Mouse (Mus musculus) liver, postnatal 0 days (tissue): ENCODE measurements around the gene Srl.

Source experiments
- CTCF ChIP-seq: sonication (generic); IDR thresholded peaks from 2 replicates; pipeline ENCODE4 v1.5.1; 2016; ENCODE audit warnings: antibody characterized with exemption, low read depth
- EP300 ChIP-seq: IDR thresholded peaks from 2 replicates; pipeline ENCODE4 v1.6.1; 2016; ENCODE audit warnings: antibody characterized with exemption, low read depth, mild to moderate bottlenecking

DNA sequence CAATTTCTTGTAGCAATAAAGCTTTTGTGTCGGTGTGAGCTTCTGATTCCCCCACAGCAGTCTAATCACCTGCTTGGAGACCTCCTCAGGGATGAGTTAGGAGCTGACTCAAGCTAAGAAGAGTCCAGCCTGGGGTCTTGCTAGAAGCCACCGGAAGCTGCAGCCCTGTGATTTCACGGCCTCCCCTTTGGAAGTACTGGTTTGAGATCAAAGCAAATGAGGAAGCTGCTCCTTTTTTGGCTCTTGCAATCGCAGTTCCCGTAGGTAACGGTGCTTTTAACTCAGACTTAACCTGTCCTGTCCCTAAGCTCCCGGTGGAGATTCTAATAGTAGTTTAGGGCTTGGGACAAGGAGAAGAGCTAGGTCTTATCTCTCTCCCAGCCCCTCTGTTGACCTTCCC is 37.0 kb upstream of the Srl start:
- TF ChIP-seq CTCF (no peak), EP300 (no peak)
